Mouse (Mus musculus): Measurements from ENCODE around the gene Tob2.

The Tob2 gene

GRCm38 (mm10) chr15:81860471-81861135 lies 2.0 kb upstream of the Tob2 start:
- DNase-seq (ENCODE audit: low spot score in 2 of 2) = no peak

GRCm38 (mm10) chr15:81859330-81860255 lies 997 bp upstream of the Tob2 start:
- DNase-seq (ENCODE audit: low spot score in 2 of 2) = peak; percentile 80 to 83

- DNase-seq (ENCODE audit: low spot score in 2 of 2) = peak; percentile 89 to 93
Measured at GRCm38 (mm10) chr15:81858138-81858516, 469 bp downstream of the Tob2 start.

GRCm38 (mm10) chr15:81857724-81858116 lies 876 bp downstream of the Tob2 start:
- DNase-seq (ENCODE audit: low spot score in 2 of 2) = peak in 1 of 2 experiments; percentile 55

- DNase-seq (ENCODE audit: low spot score in 2 of 2) = no peak
Measured at GRCm38 (mm10) chr15:81856938-81857723, 1.5 kb downstream of the Tob2 start.

- peak; percentile 73 for DNase-seq (ENCODE audit: low spot score in 2 of 2)
Measured at GRCm38 (mm10) chr15:81856030-81856790, 2.4 kb downstream of the Tob2 start.

- no peak for DNase-seq (ENCODE audit: low spot score in 2 of 2)
Measured at GRCm38 (mm10) chr15:81853081-81853480, 5.5 kb downstream of the Tob2 start.

- DNase-seq (ENCODE audit: low spot score in 2 of 2) = no peak
Measured at GRCm38 (mm10) chr15:81852411-81853000, 6.1 kb downstream of the Tob2 start.

- no peak for DNase-seq (ENCODE audit: low spot score in 2 of 2)
Measured at GRCm38 (mm10) chr15:81851375-81851774, 7.2 kb downstream of the Tob2 start.

- DNase-seq (ENCODE audit: low spot score in 2 of 2) = peak in 1 of 2 experiments; percentile 37
Measured at GRCm38 (mm10) chr15:81850718-81851117, 7.9 kb downstream of the Tob2 start.

GRCm38 (mm10) chr15:81849104-81849503 lies 9.5 kb downstream of the Tob2 start:
- no peak for DNase-seq (ENCODE audit: low spot score in 2 of 2)

- peak; percentile 60 to 74 for DNase-seq (ENCODE audit: low spot score in 2 of 2)
Measured at GRCm38 (mm10) chr15:81848301-81848700, 10.3 kb downstream of the Tob2 start.

- no peak for DNase-seq (ENCODE audit: low spot score in 2 of 2)
Measured at GRCm38 (mm10) chr15:81847861-81848260, 10.7 kb downstream of the Tob2 start.

GRCm38 (mm10) chr15:81847161-81847560 lies 11.4 kb downstream of the Tob2 start:
- DNase-seq (ENCODE audit: low spot score in 2 of 2) = no peak

- no peak for DNase-seq (ENCODE audit: low spot score in 2 of 2)
Measured at GRCm38 (mm10) chr15:81846755-81847154, 11.8 kb downstream of the Tob2 start.

GRCm38 (mm10) chr15:81845724-81846123 lies 12.9 kb downstream of the Tob2 start:
- DNase-seq (ENCODE audit: low spot score in 2 of 2) = no peak

- DNase-seq (ENCODE audit: low spot score in 2 of 2) = no peak
Measured at GRCm38 (mm10) chr15:81845033-81845625, 13.5 kb downstream of the Tob2 start.

- DNase-seq (ENCODE audit: low spot score in 2 of 2) = no peak
Measured at GRCm38 (mm10) chr15:81842275-81842674, 16.3 kb downstream of the Tob2 start.

- DNase-seq (ENCODE audit: low spot score in 2 of 2) = no peak
Measured at GRCm38 (mm10) chr15:81840306-81840705, 18.3 kb downstream of the Tob2 start.

- DNase-seq (ENCODE audit: low spot score in 2 of 2) = no peak
Measured at GRCm38 (mm10) chr15:81839634-81840033, 19.0 kb downstream of the Tob2 start.
